21 mouse cellular contexts compared by ENCODE assay signal in genomic region chr10:100073092-100073491, GRCm38 (mm10). TPM values are rescaled to one million over a fixed set of nuclear protein-coding genes. Genes with fewer than 3 reads are reported as not detected.
DNase-seq lines count a peak whose midpoint lies in the region; ATAC-seq and TF ChIP-seq lines count a peak whose summit lies in the region.
"Had no signal": no experiment of that assay in that cellular context is flagged by ENCODE, and none has a peak within 500 bp of the region (broad histone marks: within the 10 kb centered on the region; RNA-seq: fewer than 3 reads in every experiment).

No protein-coding gene starts in this region.

- peak; percentile 78; the same call in 1 of the 2 replicates for ATAC-seq in lung, embryonic 14.5 days (ENCODE audit: insufficient read depth)
- ATAC-seq in lung, embryonic 16.5 days (ENCODE audit: low read depth) = peak; percentile 83
- ATAC-seq: forebrain, embryonic 14.5 days; forebrain, embryonic 16.5 days had no signal

- H3K27me3 ChIP-seq in lung, embryonic 14.5 days (ENCODE audit: insufficient read depth, low read length) = no peaks in the 10 kb centered on the region
- no peaks in the 10 kb centered on the region for H3K27me3 ChIP-seq in lung, embryonic 16.5 days (ENCODE audit: control insufficient read depth, insufficient read depth, low read depth, low read length)
- H3K27me3 ChIP-seq: embryonic facial prominence, embryonic 13.5 days; embryonic facial prominence, embryonic 15.5 days; forebrain, embryonic 12.5 days had no signal

- no peak overlapping the region for H3K4me2 ChIP-seq in lung, embryonic 14.5 days
- H3K4me2 ChIP-seq in lung, embryonic 16.5 days (ENCODE audit: low read depth, low read length) = no peak overlapping the region
- H3K4me2 ChIP-seq: embryonic facial prominence, embryonic 13.5 days; embryonic facial prominence, embryonic 15.5 days; forebrain, embryonic 12.5 days had no signal

- peaks cover 9% of the 10 kb centered on the region; the same call in 1 of the 2 replicates for H3K4me1 ChIP-seq in lung, embryonic 14.5 days (ENCODE audit: insufficient read depth)
- H3K4me1 ChIP-seq in lung, embryonic 16.5 days (replicated peaks; ENCODE audit: control insufficient read depth, insufficient read depth, low read length) = peaks cover 9% of the 10 kb centered on the region; the same call in 1 of the 2 replicates
- H3K4me1 ChIP-seq: embryonic facial prominence, embryonic 13.5 days; embryonic facial prominence, embryonic 15.5 days; forebrain, embryonic 12.5 days had no signal

- no peak overlapping the region for H3K4me3 ChIP-seq in lung, embryonic 14.5 days (ENCODE audit: low read depth, low read length)
- H3K4me3 ChIP-seq in lung, embryonic 16.5 days (ENCODE audit: low read length) = no peak overlapping the region
- H3K4me3 ChIP-seq: embryonic facial prominence, embryonic 13.5 days; embryonic facial prominence, embryonic 15.5 days; erythroblast, embryonic 14.5 days; forebrain, embryonic 10.5 days; forebrain, embryonic 12.5 days had no signal

- no peak for TF ChIP-seq CTCF in lung, embryonic 14.5 days (IDR thresholded peaks at IDR 0.05; ENCODE audit: low read depth)

- H3K9ac ChIP-seq in lung, embryonic 14.5 days = no peak overlapping the region
- no peak overlapping the region for H3K9ac ChIP-seq in lung, embryonic 16.5 days (ENCODE audit: low read length)
- H3K9ac ChIP-seq: embryonic facial prominence, embryonic 13.5 days; embryonic facial prominence, embryonic 15.5 days; forebrain, embryonic 12.5 days had no signal

- DNase-seq in lung, embryonic 14.5 days = peak; percentile 77
- no peak for DNase-seq in lung, postnatal 14 days
- no peak for DNase-seq in lung, postnatal 4 days
- DNase-seq: adrenal gland, adult 2 months; adrenal gland, postnatal 10 days; adrenal gland, postnatal 25 days; cerebellum, adult 11 months; cerebellum, adult 18-20 months; cerebellum, adult 8-10 months; cerebellum, adult 9-11 months; cerebellum, postnatal 14 days; cerebellum, postnatal 36 days; embryo, embryonic 11 days had no signal

- H3K9me3 ChIP-seq in lung, embryonic 14.5 days (ENCODE audit: low read depth, low read length) = no peaks in the 10 kb centered on the region
- H3K9me3 ChIP-seq in lung, embryonic 16.5 days (ENCODE audit: control insufficient read depth, low read length) = no peaks in the 10 kb centered on the region
- H3K9me3 ChIP-seq: embryonic facial prominence, embryonic 13.5 days; embryonic facial prominence, embryonic 15.5 days; forebrain, embryonic 10.5 days; forebrain, embryonic 12.5 days had no signal

- H3K27ac ChIP-seq in lung, embryonic 14.5 days (ENCODE audit: low read depth) = no peak overlapping the region; the same call in 1 of the 2 replicates
- peak overlapping the region; percentile 71 for H3K27ac ChIP-seq in lung, embryonic 16.5 days (ENCODE audit: low read length)
- H3K27ac ChIP-seq: embryonic facial prominence, embryonic 13.5 days; embryonic facial prominence, embryonic 15.5 days; forebrain, embryonic 10.5 days; forebrain, embryonic 12.5 days had no signal

- no peaks in the 10 kb centered on the region for H3K36me3 ChIP-seq in lung, embryonic 14.5 days (ENCODE audit: insufficient read depth)
- H3K36me3 ChIP-seq in lung, embryonic 16.5 days (ENCODE audit: control insufficient read depth, insufficient read depth, low read length) = no peaks in the 10 kb centered on the region; the same call in 1 of the 2 replicates
- H3K36me3 ChIP-seq: embryonic facial prominence, embryonic 13.5 days; embryonic facial prominence, embryonic 15.5 days; forebrain, embryonic 10.5 days; forebrain, embryonic 12.5 days had no signal

RNA-seq across cellular contexts. Expression of gene Kitl, which starts 57.7 kb away (rescaled TPM):
- 57.5 and 60.4 TPM in 2 replicates for polyA plus RNA-seq in lung, embryonic 14.5 days (2014; fragmentation: Nextera tagmentation; extraction: Ambion mirVana)
- 38.5 and 41.2 TPM in 2 replicates for polyA plus RNA-seq in lung, embryonic 16.5 days (2015; fragmentation: Nextera tagmentation; extraction: Ambion mirVana)
- polyA plus RNA-seq: erythroblast, embryonic 14.5 days had no signal
